Mouse (Mus musculus): ENCODE data around the gene Zfyve21.
A peak's percentile ranks its signal among the peaks of the same experiment; 100 is the strongest.

The Zfyve21 gene

GRCm38 (mm10) chr12:111845953-111846352 is 32.0 kb downstream of the Zfyve21 start:
- no peak for DNase-seq (ENCODE audit: low spot score)

DNA sequence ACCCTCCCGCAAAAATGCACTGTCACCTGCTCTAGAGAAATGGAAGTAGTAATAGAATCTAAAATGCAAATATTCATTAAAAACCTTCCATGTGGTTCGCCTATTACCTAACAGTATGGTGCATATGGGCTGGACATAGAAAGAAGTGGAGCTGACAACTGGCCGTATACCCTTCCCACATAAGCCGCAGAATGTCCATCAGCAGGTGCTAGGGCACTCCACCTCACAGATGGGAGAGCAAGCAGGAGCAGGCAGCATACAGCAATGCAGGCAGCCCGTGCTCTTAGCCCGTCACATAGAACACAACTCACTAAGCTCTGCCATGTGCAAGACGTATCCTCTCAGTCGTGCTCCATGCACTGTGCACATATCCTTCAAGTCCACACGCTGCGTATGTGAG is 32.8 kb downstream of the Zfyve21 start:
- no peak for DNase-seq (ENCODE audit: low spot score)

- no peak for DNase-seq (ENCODE audit: low spot score)
Measured at GRCm38 (mm10) chr12:111848300-111848798, 34.4 kb downstream of the Zfyve21 start.

DNA sequence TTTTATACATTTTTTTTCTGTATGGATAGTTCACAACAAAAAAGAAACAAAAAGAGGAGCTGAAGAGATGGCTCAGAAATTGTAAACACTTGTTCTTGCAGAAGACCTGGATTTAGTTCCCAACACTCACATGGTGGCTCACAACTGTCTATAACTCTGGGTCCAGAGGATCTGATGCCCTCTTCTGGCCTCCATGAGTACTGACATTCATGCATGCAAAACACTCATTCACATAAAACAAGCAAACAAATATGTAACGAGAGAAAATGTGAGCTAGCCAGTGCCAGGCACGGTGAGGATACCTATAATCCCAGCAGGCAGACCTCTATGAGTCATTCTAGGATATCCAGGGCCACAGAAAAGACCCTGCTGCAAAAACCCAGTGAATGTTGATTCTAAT is 37.3 kb downstream of the Zfyve21 start:
- DNase-seq (ENCODE audit: low spot score): no peak

DNA sequence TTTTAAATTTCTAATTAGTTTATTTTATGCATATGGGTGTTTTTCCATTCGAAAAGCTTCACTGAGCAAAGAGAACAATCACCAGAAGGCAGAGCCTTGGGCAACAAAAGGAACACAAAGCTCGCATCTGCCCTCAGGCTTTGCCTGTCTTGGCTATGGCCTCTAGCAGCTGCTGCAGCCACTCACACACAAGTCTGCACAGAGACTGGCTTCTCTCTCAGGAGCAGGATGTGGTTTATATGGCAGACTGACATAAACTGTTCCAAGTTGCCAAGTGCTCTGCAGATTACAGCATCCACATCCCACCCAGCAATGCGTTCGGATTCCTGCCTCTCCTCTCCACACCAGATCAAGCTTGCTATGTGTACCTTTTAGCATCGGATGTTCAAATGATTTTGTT is 37.8 kb downstream of the Zfyve21 start:
- no peak for DNase-seq (ENCODE audit: low spot score)

GRCm38 (mm10) chr12:111853011-111853436 is 39.1 kb downstream of the Zfyve21 start:
- DNase-seq (ENCODE audit: low spot score): peak; percentile 36

DNA sequence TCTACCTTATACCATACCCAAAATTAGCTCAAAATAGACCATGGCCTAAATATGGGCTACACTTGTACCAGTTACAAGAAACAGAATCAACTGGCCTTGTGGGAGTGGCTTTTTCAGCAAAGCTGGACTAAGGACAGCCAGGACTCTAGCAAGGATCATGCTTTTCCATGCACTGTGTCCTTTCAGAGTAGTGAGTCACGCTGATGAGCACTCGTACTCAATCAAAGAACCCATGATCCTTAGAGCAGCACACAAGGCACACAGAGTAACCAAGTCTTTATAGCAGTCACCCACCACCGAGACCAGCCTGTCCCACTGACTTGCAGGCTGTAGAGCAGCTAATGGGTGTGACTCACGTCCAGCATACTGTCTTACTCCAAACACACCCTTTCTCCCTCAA is 39.6 kb downstream of the Zfyve21 start:
- DNase-seq (ENCODE audit: low spot score): no peak

DNA sequence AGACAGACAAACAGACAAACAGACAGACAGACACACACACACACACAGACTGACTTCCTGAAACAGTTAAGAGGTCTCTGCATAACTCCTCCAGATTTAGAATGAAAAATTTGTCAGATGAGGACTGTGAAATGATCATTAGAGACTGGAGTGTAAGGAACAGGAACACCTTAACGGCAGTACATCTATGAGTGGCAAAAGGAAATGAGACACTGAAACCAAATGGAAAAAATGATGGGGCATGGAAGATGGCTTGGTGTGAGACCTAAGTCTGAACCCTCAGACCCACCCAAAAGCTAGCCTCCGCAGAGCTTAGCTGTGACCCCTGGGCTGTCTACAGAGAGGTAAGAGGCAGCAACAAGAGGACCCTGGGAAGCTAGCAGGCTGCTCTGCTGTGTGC is 41.5 kb downstream of the Zfyve21 start:
- no peak for DNase-seq (ENCODE audit: low spot score)

GRCm38 (mm10) chr12:111864206-111864824 is 50.3 kb downstream of the Zfyve21 start:
- no peak for DNase-seq (ENCODE audit: low spot score)

DNA sequence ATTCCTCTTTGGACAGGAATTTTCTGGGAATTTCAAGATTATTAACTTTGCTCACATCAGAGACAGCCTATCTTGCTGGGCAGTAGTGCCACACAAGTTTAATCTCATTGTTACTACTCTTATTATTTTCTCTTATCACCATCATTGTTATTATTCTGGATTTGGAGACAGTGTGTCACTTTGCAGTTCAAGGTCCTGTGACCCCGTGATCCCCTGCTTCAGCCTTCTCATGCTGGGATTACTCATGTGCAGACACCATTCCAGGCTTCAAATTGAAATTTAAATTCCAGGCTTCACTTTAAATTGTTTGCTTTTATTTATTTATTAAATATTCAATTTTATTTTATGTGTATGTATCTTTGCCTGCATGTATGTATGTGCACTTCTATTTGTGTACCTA is 55.8 kb downstream of the Zfyve21 start:
- DNase-seq (ENCODE audit: low spot score): no peak

DNA sequence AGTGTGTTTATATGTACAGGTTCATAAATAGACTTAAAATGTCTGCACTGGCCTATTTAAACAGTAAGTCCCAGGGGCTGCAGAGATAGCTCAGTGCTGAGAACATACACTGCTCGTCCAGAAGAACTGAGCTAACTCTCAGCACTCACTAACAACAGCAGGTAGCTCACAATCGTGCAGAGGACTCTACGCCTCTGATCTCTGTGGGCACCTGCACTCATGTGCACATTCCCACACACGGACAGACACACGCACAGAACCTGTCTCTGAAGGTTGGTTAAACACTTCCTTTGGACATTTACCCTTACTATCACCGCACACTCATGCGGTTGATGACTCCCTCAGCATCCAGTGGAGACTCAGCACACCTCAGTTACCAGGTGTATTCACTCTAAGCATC is 56.8 kb downstream of the Zfyve21 start:
- no peak for DNase-seq (ENCODE audit: low spot score)

DNA sequence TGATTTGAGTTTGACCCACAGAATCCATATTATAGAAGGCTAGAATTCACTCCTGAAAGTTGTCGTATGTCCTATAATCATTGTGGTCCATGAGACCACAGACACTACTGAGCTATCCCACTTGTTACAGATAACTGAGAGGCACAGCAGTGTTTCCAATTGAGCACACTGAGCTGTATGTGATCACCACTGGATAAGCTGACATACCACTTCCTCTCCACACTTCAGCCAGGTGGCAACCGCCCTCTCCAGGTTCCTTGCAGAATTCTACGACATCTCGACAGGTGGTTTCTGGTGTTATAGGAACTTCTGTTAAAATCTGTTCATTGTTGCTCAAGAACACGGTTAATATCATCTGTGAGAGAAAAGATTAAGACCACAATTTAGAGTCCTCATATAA is 58.1 kb downstream of the Zfyve21 start:
- no peak for DNase-seq (ENCODE audit: low spot score)

DNA sequence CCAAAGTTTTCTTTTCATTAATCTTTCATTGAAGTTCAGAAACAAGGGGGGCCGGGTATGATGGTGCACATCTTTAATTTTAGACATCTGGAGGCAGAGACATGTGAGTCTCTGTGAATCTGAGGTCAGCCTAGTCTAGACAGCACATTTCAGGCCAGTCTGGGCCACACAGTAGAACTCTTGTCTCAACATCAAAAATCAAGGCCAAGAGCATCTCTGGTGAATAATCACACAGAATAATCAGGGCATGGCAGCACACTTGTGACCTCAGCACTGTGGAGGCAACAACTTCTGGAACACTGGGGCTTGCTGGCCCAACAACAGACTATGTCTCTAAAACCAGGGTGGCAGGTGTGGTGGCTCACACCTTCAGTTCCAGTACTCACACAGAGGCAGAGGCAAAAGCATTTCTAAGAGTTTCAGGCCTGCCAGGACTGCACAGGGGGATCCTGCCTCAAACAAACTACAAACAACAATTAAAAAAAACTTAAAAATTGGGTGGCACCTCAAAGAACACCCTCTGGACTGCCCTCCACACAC is 60.7 kb downstream of the Zfyve21 start:
- no peak for DNase-seq (ENCODE audit: low spot score)

- DNase-seq (ENCODE audit: low spot score): no peak
Measured at GRCm38 (mm10) chr12:111875499-111875898, 61.5 kb downstream of the Zfyve21 start.

DNA sequence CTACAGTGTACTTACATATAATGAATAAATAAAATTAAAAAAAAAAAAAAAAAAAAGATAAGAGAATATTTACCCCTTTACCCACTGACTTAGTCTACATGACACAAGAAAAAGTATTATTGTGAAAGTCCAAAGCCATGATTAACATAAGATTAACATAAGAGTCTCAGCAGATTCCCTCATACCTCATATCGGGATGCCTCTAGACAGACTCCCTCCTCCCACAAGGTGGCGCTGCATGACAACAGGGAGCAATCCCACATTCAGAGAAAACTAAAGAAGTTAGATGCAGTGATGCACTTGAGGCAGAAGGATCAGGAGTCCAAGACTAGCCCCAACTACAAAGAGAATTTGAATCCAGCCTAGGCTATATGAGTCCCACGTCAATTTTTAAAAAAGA is 64.2 kb downstream of the Zfyve21 start:
- DNase-seq (ENCODE audit: low spot score): no peak

All from ovary, adult 18-20 months (tissue).